Mouse (Mus musculus) midbrain, embryonic 14.5 days (tissue): Measurements from ENCODE around the gene Slc6a17. TPM values are rescaled to one million over a fixed set of nuclear protein-coding genes. Genes with fewer than 3 reads are reported as not detected.

Experiments used
- ATAC-seq: fragments of 200-750 bp; cut with Nextera tagmentation; 2 replicates; pipeline ENCODE4 v1.8.0; 2017; ENCODE audit warnings: moderate number of reproducible peaks, moderate library complexity; ENCODE audit not compliant: low FRiP score, low TSS enrichment
- DNase-seq: peaks from one replicate; pipeline ENCODE4 v3.0.0-alpha.2; 2015
- H3K27ac ChIP-seq: fragments of 300-500 bp; sonication (generic); replicated peaks from 2 replicates; pipeline ENCODE4 v1.5.1; 2014; ENCODE audit warnings: mild to moderate bottlenecking, low read depth, low read length, moderate library complexity
- H3K27me3 ChIP-seq: fragments of 300-500 bp; sonication (generic); 2 replicates; pipeline ENCODE4 v1.6.1; 2014; ENCODE audit warnings: low read length, control low read depth, mixed read lengths; ENCODE audit not compliant: control insufficient read depth, insufficient read depth
- H3K36me3 ChIP-seq: fragments of 300-500 bp; sonication (generic); 2 replicates; pipeline ENCODE4 v1.6.1; 2014; ENCODE audit warnings: low read length, control low read depth; ENCODE audit not compliant: control insufficient read depth, insufficient read depth
- H3K4me1 ChIP-seq: fragments of 300-500 bp; sonication (generic); 2 replicates; pipeline ENCODE4 v1.6.1; 2014; ENCODE audit warnings: mild to moderate bottlenecking, antibody characterized with exemption, low read length, control low read depth; ENCODE audit not compliant: control insufficient read depth, insufficient read depth
- H3K4me2 ChIP-seq: fragments of 300-500 bp; sonication (generic); 2 replicates; pipeline ENCODE4 v1.6.1; 2014; ENCODE audit warnings: mild to moderate bottlenecking, low read length, moderate library complexity
- H3K4me3 ChIP-seq: fragments of 300-500 bp; sonication (generic); replicated peaks from 2 replicates; pipeline ENCODE4 v1.5.1; 2014; ENCODE audit warnings: low read depth, low read length
- H3K9ac ChIP-seq: fragments of 300-500 bp; sonication (generic); replicated peaks from 2 replicates; pipeline ENCODE4 v1.6.1; 2014; ENCODE audit warnings: mild to moderate bottlenecking, low read length, moderate library complexity
- H3K9me3 ChIP-seq: fragments of 300-500 bp; sonication (generic); 2 replicates; pipeline ENCODE4 v1.6.1; 2016; ENCODE audit warnings: low read length, control low read depth, mixed read lengths; ENCODE audit not compliant: control insufficient read depth
- WGBS: fragments of 180-500 bp; shearing (Covaris S2); extraction: QIAGEN DNeasy Blood & Tissue Kit; methylation state at CpG from one replicate; pipeline ENCODE4 v1.1.7; 2014; 5-methylcytosine and 5-hydroxymethylcytosine counted together
- polyA plus RNA-seq: library from polyadenylated mRNA; unstranded; fragments of >200 nt; fragmentation: Nextera tagmentation; extraction: Ambion mirVana; gene quantifications from 2 replicates; pipeline ENCODE4 v1.2.1, GENCODE M21; 2014

Gene Slc6a17
- polyA plus RNA-seq, 1 experiment from 2014 or later, result 12.3 TPM

DNA sequence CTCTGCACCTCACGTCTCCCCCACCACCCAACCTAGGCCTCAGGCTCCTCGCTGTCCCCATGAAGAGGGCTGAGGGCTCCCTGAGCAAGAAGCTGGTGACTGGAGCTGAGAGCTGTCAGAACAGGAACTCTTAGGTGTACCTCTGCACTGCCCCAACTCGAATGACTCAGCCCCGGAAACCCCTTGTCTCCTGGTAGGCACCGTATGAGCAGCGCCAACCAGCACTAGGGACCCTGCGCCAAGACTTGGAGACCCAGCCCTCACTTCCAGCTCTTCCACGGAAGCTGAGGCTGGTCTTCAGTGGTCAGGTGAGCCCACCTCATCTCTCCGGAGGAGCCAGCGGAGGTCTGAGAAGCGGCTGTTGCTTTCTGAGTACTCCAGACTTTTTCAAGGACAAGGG lies 49.7 kb downstream of the Slc6a17 start:
- WGBS, result 88% methylated on average over 11 of the region's 11 CpGs
- no peak for ATAC-seq

DNA sequence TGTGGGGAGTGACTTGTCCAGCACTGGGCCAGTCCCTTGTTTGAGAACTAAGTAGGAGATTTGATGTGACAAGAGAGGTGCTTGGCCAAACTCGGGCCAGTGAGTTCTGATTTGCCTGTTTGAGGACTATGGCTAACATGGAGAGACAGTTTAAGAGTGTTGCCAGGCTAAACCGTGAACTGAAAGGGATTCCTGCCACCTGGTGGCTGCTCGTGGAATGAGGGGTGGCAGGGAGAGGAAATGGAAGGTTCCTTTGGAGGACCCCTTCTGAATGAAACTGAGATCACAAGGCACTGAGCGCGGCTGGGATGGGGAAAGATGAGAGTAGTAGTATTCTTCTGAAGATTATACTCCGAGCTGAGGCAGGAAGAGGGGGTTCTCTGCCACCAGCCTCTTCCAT lies 51.2 kb downstream of the Slc6a17 start:
- Histone ChIP-seq H3K36me3 (no peaks in the 10 kb centered on the region), H3K4me2 (no peak overlapping the region), H3K4me1 (no peaks in the 10 kb centered on the region), H3K4me3 (no peak overlapping the region), H3K27me3 (peaks cover 14% of the 10 kb centered on the region; the same call in 1 of the 2 replicates), H3K9ac (no peak overlapping the region), H3K27ac (no peak overlapping the region), H3K9me3 (no peaks in the 10 kb centered on the region)
- ATAC-seq, result peak; percentile 44; the same call in 1 of the 2 replicates
- peak; percentile 91 for DNase-seq
- WGBS, result 8% methylated on average over 6 of the region's 6 CpGs

More for the DNA sequence above, 49.7 kb downstream of the Slc6a17 start:
- 0 out of 2 replicates have a peak, but pooled peaks cover 3% of the 10 kb centered on the region for H3K4me1 ChIP-seq
- no peak overlapping the region for H3K27ac ChIP-seq
- no peak overlapping the region for H3K4me2 ChIP-seq
- no peak overlapping the region for H3K9ac ChIP-seq
- H3K9me3 ChIP-seq, result no peaks in the 10 kb centered on the region
- peaks cover 9% of the 10 kb centered on the region; the same call in 1 of the 2 replicates for H3K27me3 ChIP-seq
- no peak for DNase-seq
- no peaks in the 10 kb centered on the region for H3K36me3 ChIP-seq
- H3K4me3 ChIP-seq, result no peak overlapping the region

DNA sequence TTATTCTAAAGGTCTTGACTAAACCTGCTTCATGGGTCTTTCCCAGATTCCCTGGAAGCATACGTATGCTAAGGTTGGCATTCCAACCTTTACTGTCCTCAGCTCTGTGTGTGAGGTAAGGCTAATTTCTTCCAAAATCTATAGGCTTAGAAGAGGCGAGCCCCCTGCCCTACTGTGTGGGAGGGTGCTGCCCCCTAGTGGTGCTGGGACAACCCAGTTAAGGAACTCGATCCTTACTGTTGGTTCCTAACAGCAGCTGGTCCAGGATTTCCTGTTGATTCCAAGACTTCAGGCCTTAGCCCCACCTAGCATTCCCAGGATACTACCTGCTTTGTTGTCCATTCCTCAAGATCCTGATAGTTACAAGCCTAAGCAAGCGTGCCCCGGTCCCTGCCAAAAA lies 55.7 kb downstream of the Slc6a17 start:
- Histone ChIP-seq H3K36me3 (no peaks in the 10 kb centered on the region), H3K9me3 (no peaks in the 10 kb centered on the region), H3K4me1 (peaks cover 5% of the 10 kb centered on the region), H3K27ac (no peak overlapping the region), H3K4me3 (no peak overlapping the region), H3K4me2 (no peak overlapping the region), H3K27me3 (peaks cover 58% of the 10 kb centered on the region), H3K9ac (no peak overlapping the region)
- no peak for ATAC-seq
- WGBS, result 15% methylated on average over 5 of the region's 5 CpGs
- DNase-seq, result peak; percentile 92

DNA sequence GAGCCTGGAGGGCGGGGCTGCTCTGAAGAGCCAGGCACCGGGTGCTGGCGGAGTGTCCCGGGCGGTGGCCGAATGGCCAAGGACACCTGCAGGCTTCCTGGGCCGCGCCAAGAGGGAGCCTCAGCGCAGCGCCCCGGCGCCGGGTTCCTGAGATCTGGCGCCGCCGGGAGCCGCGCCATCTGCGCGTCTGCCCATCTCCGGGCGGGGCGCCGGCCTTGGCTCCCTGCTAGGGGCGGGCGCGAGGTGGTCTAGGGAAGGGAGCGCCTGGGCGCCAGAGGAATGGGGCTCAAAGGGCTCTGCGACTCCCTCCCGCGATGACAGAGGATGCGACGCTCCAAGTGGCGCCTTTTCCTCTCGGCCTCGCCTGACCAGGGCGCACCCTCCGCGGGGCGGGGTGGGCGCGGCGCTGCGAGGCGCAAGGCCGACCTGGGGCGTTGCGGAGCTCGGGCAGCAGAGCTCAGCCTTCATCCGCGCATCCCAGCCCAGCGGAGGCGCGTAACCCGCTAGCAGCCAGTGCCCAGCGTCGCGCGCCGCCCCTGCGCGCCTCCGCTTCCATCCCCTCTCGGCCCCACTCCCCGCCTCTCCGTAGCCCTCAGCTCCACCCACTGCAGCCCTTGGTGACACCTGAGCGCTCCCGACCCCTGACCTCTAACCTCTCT lies 57.9 kb downstream of the Slc6a17 start:
- Histone ChIP-seq H3K9ac (peak overlapping the region; percentile 60), H3K4me3 (peak overlapping the region; percentile 59), H3K27ac (no peak overlapping the region)

DNA sequence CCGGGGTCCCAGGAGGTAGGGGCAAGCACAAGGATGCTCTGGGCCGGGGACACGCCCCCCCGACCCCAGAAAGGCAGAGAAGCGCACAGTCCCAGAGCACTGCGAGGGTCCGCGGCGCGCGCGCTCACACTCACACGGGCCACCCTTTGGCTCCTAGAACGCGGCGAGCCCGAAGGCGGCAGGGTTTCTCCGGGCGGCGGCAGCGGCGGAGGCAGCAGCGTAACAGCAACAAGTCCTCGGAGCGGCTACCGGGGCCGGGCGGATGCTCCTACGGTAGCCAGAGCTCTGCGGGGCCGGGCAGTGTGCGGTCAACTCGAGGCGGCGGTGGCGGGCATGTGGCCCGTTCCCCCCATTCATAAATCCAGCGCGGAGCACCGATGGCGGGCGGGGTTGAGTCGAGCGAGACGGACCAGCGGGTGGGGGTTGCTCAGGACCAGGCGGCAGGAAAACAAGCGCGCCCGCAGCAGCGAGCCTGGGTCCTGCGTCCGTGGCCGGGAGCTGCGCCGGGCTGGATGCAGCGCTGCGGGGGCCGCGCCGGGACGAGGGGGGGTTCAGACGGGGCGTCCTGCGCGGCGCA lies 58.5 kb downstream of the Slc6a17 start, which contains the start of gene Kcnc4:
Gene Kcnc4 (minus strand): TSS at position 357 of the 577 bp plus-strand sequence.
- Histone ChIP-seq H3K4me3 (peak within 1 kb of the TSS; percentile 59), H3K4me2 (peak within 1 kb of the TSS; percentile 93), H3K4me1 (peaks cover 5% of the 10 kb centered on the region), H3K36me3 (no peaks in the 10 kb centered on the region), H3K27ac (no peak within 1 kb of the TSS), H3K9me3 (no peaks in the 10 kb centered on the region), H3K27me3 (peaks cover 69% of the 10 kb centered on the region), H3K9ac (peak within 1 kb of the TSS; percentile 60)
- ATAC-seq (peak; percentile 48), DNase-seq (peak; percentile 65)
- whole genome bisulfite sequencing, result under 1% methylated on average over 68 of the region's 68 CpGs

More for the DNA sequence above, 57.9 kb downstream of the Slc6a17 start:
- ATAC-seq (peak; percentile 47), DNase-seq (peak; percentile 75)
- Histone ChIP-seq H3K9me3 (no peaks in the 10 kb centered on the region), H3K4me1 (peaks cover 5% of the 10 kb centered on the region), H3K27me3 (peaks cover 73% of the 10 kb centered on the region), H3K4me2 (peak overlapping the region; percentile 93), H3K36me3 (no peaks in the 10 kb centered on the region)
- under 1% methylated on average over 64 of the region's 69 CpGs for WGBS

DNA sequence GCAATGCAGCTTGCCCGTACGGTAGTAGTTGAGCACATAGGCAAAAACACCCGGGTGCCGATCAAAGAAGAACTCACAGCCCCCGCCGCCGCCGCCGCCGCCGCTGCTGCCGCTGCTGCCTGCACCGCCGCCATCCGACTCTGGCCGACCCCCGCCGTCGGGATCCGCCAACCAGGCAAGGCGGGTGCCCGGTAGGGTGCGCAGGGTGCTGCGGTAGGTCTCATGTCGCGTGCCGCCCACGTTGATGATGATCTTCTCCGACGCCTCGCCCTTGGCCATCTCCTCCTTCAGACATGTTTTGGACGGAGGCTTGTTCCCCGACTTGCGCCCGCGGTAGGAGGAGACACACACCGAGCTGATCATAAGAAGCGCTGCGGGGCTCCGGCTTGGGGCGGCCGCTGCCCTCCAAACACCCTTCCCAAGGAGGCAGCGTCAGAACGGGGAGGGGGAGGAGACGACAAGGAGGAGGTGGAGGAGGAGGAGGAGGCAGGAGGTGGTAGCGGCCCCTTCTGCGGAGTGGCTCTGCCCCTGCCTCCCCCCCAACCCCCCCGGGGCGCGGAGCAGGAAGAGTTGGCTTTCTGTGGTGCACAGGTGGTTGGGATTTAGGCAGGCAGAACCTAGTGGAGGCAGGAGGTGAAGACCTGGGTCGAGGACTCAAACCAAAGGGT lies 59.2 kb downstream of the Slc6a17 start:
- Histone ChIP-seq H3K36me3 (no peaks in the 10 kb centered on the region), H3K9ac (peak overlapping the region; percentile 60), H3K4me2 (peak overlapping the region; percentile 93), H3K4me3 (peak overlapping the region; percentile 59), H3K4me1 (peaks cover 5% of the 10 kb centered on the region), H3K27ac (no peak overlapping the region), H3K27me3 (peaks cover 69% of the 10 kb centered on the region), H3K9me3 (no peaks in the 10 kb centered on the region)
- DNase-seq (peak; percentile 60), ATAC-seq (no peak)
- under 1% methylated on average over 51 of the region's 51 CpGs for WGBS

DNA sequence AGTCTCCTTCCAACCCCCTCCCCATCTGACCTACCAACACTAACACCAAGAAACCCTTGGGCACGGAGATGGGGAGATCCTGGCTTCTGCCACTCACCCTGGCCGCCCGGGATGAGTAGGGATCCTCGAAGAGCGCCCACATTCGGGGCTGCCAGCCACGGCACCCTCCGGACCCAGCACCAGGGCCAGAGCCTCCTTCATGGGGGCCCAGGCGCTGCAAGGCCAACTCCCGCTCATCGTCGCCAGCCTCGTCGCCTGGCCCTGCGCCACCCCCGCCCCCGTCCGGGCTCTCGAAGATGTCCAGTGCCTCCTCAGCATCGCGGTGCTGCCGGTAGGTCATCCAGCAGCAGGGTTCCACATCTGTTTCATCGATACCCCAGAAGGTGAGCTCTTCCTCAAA lies 59.7 kb downstream of the Slc6a17 start:
- H3K36me3 ChIP-seq, result no peaks in the 10 kb centered on the region
- no peak overlapping the region for H3K27ac ChIP-seq
- H3K9ac ChIP-seq, result peak overlapping the region; percentile 60
- 2% methylated on average over 23 of the region's 23 CpGs for WGBS
- H3K9me3 ChIP-seq, result no peaks in the 10 kb centered on the region
- peak; percentile 27 for DNase-seq
- H3K27me3 ChIP-seq, result peaks cover 64% of the 10 kb centered on the region
- ATAC-seq, result no peak
- H3K4me2 ChIP-seq, result peak overlapping the region; percentile 93
- peak overlapping the region; percentile 59 for H3K4me3 ChIP-seq
- peaks cover 5% of the 10 kb centered on the region for H3K4me1 ChIP-seq

DNA sequence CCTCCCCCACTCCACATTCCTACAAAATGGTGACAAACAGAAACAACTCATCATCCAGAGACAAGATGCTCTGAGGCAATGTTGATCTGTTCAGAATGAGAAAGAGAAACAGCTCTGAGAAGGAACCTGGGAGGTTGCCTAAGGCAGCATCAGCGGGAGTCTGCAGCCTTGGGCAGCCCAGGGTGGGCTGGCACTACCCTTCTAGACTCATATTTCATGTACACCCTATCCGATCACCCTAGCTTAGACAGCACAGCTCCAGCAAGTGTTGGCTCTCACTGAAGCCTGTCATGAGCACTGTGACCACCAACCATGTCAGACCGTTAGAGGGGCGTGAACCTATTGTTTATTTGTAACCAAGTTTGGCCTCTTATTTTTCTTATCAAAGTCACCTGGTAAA lies 63.5 kb downstream of the Slc6a17 start:
- ATAC-seq (no peak), DNase-seq (no peak)
- Histone ChIP-seq H3K4me3 (no peak overlapping the region), H3K27ac (no peak overlapping the region), H3K4me2 (no peak overlapping the region), H3K9ac (no peak overlapping the region), H3K4me1 (peaks cover 9% of the 10 kb centered on the region), H3K9me3 (no peaks in the 10 kb centered on the region), H3K27me3 (peaks cover 37% of the 10 kb centered on the region), H3K36me3 (no peaks in the 10 kb centered on the region)
- 88% methylated on average over 4 of the region's 4 CpGs for WGBS
